Mouse (Mus musculus) mature B cell (primary cell): ENCODE measurements around the gene Ifi203.
"Not testable (repeated sequence)": the region's sequence is repeated elsewhere in the genome, so short reads cannot be mapped to it uniquely, and the experiment has no call there.

Source experiments
- in situ Hi-C: fragments of 300-500 bp; cut with MboI; formaldehyde crosslinking; loops from 2 replicates; pipeline ENCODE4 v1.14.3; 2019

Ifi203 gene

GRCm38 (mm10) chr1:173889741-173890140 is 52.7 kb downstream of the Ifi203 start:
- in situ Hi-C loops = not testable (repeated sequence)

- in situ Hi-C loops = not testable (repeated sequence)
These were observed 55.3 kb downstream of the Ifi203 start for GRCm38 (mm10) chr1:173887026-173887787.

- in situ Hi-C loops = not testable (repeated sequence)
These were observed 62.3 kb downstream of the Ifi203 start for GRCm38 (mm10) chr1:173880004-173880666.

- in situ Hi-C loops = not testable (repeated sequence)
These were observed 63.1 kb downstream of the Ifi203 start for GRCm38 (mm10) chr1:173879225-173879987.

GRCm38 (mm10) chr1:173878264-173878663 is 64.2 kb downstream of the Ifi203 start:
- in situ Hi-C loops = not testable (repeated sequence)

GRCm38 (mm10) chr1:173877125-173877524 is 65.3 kb downstream of the Ifi203 start:
- in situ Hi-C loops = not testable (repeated sequence)
